Mouse (Mus musculus) MEL (cell line): Measurements from ENCODE around the gene Casr.

ENCODE experiments used
- CHD2 ChIP-seq: IDR thresholded peaks from 2 replicates; pipeline ENCODE4 v1.6.1; 2011; ENCODE audit warnings: low read length, improper control_type of control experiment
- CTCF ChIP-seq, 3 experiments: IDR thresholded peaks in 2 of 3; conservative IDR thresholded peaks in 1 of 3; 2 replicates each; pipeline ENCODE4 v1.5.1; 2011 to 2012; ENCODE audit warnings: low read length in 3 of 3, low read depth in 2 of 3, mild to moderate bottlenecking in 2 of 3, improper control_type of control experiment in 1 of 3, inconsistent platforms in 1 of 3, mixed read lengths in 1 of 3, moderate library complexity in 1 of 3; ENCODE audit not compliant: control insufficient read depth in 1 of 3, insufficient read depth in 1 of 3, poor library complexity in 1 of 3, severe bottlenecking in 1 of 3
- GABPA ChIP-seq: IDR thresholded peaks from 2 replicates; pipeline ENCODE4 v1.6.1; 2012; ENCODE audit warnings: low read depth, mild to moderate bottlenecking, inconsistent platforms, low read length, improper control_type of control experiment, moderate library complexity
- MYB ChIP-seq: IDR thresholded peaks from 2 replicates; pipeline ENCODE4 v1.6.1; 2011; ENCODE audit warnings: mild to moderate bottlenecking, low read depth, low read length, improper control_type of control experiment
- POLR2A ChIP-seq, 2 experiments: IDR thresholded peaks; 2 replicates each; pipeline ENCODE4 v1.6.1; 2011 to 2012; ENCODE audit warnings: low read length in 2 of 2, mild to moderate bottlenecking in 2 of 2, control low read depth in 1 of 2, improper control_type of control experiment in 1 of 2, low read depth in 1 of 2, moderate library complexity in 1 of 2; ENCODE audit not compliant: control insufficient read depth in 1 of 2, insufficient read depth in 1 of 2, poor library complexity in 1 of 2
- ZC3H11A ChIP-seq: IDR thresholded peaks from 2 replicates; pipeline ENCODE4 v1.6.1; 2012; ENCODE audit warnings: low read depth, mild to moderate bottlenecking, inconsistent platforms, low read length, improper control_type of control experiment

- no peak for TF ChIP-seq CHD2
- no peak for TF ChIP-seq CTCF (IDR thresholded peaks at IDR 0.05 in 2 of 3, conservative IDR thresholded peaks at IDR 0.05 in 1 of 3; ENCODE audit: control insufficient read depth in 1 of 3, insufficient read depth in 1 of 3, low read depth in 2 of 3, low read length in 3 of 3, poor library complexity in 1 of 3, severe bottlenecking in 1 of 3)
- TF ChIP-seq GABPA = no peak
- TF ChIP-seq ZC3H11A = no peak
- no peak for TF ChIP-seq POLR2A (IDR thresholded peaks at IDR 0.05; ENCODE audit: control insufficient read depth in 1 of 2, insufficient read depth in 1 of 2, low read depth in 1 of 2, low read length in 2 of 2, poor library complexity in 1 of 2)
- no peak for TF ChIP-seq MYB
Observed at GRCm38 (mm10) chr16:36507300-36507699, 54.6 kb downstream of the Casr start.
